Mouse (Mus musculus): ENCODE measurements around the gene Olfr665. TPM values are rescaled to one million over a fixed set of nuclear protein-coding genes. Genes with fewer than 3 reads are reported as not detected.
"Not testable (repeated sequence)": the region's sequence is repeated elsewhere in the genome, so short reads cannot be mapped to it uniquely, and the experiment has no call there.

Olfr665 gene
- total RNA-seq (2021): not detected
- long read RNA-seq, experiment 1: 0 reads
- long read RNA-seq, experiment 2: 0 reads

DNA sequence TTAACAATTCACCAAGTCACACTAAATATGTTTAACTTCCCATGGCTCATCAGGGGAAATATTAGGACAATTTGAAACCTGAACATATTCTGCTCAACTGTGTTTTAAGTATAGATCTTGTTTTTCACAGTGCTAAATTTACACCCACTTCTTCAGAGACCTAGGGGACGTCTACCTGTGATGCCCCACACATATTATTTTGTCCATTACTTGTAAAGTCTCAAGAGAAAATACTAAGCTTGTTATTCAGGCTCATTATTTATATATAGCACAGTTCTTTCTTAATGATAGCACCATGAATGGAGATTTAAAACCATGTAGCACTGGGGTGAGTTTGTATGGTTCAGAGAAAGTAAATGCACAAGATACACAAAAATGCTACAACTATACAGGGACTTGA is at the start of gene Olfr665:
Gene Olfr665 (plus strand): TSS at position 301 of the 400 bp plus-strand sequence.
- no peak for DNase-seq (ENCODE audit: low spot score in 2 of 2)

DNA sequence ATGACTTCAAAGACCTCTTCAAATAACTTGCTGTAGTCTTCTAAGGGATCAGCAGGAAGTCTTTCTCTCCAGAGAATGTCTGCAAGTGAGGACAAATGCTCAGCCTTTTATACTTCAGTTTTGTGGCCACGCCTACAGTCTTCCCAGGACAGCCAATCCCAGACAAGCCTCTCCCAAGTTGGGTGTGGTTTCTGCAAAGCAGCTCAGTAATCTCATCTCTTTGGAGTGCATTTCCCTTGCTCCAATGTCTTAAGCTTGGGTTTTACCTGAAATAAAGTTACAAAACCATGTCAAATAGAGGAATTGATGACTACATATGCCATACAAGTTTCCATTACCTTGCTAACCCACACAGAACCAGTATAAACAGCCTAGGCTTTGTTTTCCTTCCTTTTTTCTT is 35.3 kb upstream of the Olfr665 start, which contains the start of gene Usp17lb:
Gene Usp17lb (minus strand): TSS at position 101 of the 400 bp plus-strand sequence.
- DNase-seq (ENCODE audit: low spot score in 2 of 2): no peak

DNA sequence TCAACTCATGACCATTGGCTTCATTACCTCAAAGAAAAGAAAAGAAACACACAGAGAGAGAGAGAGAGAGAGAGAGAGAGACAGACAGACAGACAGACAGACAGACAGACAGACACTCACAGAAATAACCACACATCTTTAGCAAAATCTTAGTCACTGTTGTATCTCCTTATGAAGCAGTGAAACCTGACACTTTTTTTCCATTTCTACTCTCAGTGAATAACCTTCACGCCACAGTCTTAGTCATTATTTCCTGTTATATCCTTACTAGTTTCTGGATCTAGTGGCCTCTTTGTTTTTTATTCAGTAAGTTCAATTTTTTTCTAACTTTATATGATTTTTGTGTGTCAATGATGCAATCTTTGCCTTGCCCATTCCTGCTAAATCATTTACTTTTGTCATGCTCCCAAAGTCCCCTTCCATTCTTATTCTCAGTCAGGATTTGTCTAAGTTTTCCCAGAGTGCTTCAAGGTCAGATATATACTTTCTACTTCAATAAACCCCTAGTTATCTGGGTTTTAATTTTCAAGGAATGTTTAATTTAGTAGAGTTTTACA is 34.0 kb upstream of the Olfr665 start:
- DNase-seq (ENCODE audit: low spot score in 2 of 2): no peak

DNA sequence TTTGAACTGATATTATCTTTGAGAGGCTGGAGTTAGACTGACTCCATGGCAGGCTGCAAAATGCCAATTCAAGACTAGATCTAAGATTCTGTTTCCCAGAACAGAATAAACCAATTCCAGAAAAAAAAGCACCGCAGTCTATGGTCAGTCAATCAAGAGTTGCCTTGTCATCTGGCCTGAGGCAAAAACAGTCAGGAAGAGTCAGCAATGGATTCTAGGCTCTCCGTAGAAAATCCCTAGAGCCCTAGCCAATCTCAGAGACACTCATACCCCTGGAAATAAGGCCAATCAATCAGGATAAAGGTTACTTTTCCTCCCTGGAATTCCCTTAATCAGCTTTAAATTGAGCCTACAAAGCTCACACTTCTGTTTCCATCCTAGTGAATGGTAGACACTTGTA is 26.3 kb upstream of the Olfr665 start:
- not testable (repeated sequence) for DNase-seq (ENCODE audit: low spot score in 2 of 2)

DNA sequence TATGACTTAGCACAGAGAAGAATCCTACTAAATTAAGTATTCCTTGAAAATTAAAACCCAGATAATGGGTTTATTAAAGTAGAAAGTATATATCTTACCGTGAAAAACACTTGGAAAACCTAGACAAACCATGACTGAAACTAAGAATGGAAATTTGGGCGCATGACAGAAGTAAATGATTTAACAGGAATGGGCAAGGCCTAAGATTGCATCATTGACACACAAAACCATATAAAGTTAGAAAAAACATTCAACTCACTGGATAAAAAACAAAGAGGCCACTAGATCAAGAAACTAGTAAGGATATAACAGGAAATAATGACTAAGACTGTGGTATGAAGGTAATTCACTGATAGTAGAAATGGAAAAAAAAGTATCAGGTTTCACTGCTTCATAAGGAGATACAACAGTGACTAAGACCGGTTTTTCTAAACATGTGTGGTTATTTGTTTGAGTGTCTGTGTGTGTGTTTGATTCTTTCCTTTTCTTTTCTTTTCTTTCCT is 22.5 kb upstream of the Olfr665 start:
- no peak for DNase-seq (ENCODE audit: low spot score in 2 of 2)

DNA sequence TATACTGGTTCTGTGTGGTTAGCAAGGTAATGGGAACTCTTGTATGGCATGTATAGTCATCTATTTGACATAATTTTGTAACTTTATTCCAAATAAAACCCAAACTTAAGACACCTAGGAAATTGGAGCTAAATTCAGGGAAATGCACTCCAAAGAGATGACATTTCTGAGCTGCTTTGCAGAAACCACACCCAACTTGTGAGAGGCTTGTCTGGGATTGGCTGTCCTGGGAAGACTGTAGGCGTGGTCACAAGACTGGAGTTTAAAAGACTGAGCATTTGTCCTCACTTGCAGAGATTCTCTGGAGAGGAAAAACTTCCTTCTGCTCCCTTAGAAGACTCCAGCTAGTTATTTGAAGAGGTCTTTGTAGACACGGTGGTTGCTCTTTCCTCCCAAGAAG is 21.1 kb upstream of the Olfr665 start, which contains the start of gene Usp17la:
Gene Usp17la (plus strand): TSS at position 301 of the 400 bp plus-strand sequence.
- not testable (repeated sequence) for DNase-seq (ENCODE audit: low spot score in 2 of 2)

DNA sequence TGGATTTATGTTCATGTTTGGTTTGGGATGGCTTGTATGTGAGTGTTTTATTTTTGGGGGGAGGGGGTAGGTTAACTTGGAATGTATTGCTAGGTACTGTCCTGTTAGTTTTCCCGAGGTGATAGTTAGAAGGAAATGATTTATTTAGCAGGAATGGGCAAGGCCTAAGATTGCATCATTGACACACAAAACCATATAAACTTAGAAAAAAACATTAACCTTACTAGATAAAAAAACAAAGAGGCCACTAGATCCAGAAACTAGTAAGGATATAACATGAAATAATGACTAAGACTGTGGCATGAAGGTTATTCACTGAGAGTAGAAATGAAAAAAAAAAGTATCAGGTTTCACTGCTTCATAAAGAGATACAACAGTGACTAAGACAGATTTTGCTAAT is 20.1 kb upstream of the Olfr665 start:
- DNase-seq (ENCODE audit: low spot score in 2 of 2): no peak

DNA sequence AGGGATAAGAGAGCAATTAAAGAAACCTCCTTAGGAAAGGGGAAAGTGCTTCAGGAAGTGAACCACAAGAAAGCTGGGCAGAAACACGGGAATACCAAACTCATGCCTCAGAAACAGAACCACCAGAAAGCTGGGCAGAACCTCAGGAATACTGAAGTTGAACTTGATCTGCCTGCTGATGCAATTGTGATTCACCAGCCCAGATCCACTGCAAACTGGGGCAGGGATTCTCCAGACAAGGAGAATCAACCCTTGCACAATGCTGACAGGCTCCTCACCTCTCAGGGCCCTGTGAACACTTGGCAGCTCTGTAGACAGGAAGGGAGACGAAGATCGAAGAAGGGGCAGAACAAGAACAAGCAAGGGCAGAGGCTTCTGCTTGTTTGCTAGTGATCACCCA is 16.4 kb upstream of the Olfr665 start:
- DNase-seq (ENCODE audit: low spot score in 2 of 2): no peak

DNA sequence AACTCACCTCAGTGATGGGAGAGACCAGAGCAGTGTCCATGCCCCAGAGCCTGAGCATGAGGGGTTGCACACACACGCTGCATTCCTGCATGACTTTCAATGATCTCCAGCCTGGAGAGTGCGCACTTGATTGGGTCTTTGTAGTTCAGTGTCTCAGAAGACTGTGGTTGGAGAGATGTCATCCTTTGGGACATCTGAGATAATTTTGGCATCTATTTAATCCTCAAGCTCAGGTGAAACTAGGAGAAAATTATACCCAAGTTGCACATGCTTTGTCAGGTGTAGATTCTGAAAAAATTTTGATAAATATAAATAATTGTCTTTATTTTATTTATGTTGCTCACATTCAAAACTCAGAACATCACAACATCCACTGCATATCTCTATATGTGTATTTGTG is 18.0 kb downstream of the Olfr665 start, which contains the start of gene Olfr666:
Gene Olfr666 (minus strand): TSS at position 101 of the 400 bp plus-strand sequence.
- DNase-seq (ENCODE audit: low spot score in 2 of 2): no peak

DNA sequence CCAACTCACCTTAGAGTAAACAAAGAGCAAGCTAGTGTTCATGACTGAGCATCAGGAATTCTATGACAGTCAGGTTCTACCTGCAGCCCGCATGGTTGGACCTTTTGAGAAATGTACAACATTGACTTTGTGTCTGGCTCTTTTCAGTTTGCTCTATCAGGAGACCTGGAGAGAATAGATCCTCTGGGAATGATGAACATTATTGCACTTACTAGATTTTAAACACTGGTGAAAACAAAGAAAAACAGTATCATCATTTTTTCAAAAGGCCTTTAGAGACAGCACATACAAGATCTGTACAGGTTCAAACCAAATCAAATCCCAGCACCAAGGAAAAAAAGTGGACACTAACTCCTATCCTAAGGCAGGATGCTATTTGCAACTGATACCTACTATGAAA is 43.6 kb downstream of the Olfr665 start, which contains the start of gene Olfr667:
Gene Olfr667 (minus strand): TSS at position 101 of the 400 bp plus-strand sequence.
- no peak for DNase-seq (ENCODE audit: low spot score in 2 of 2)

DNA sequence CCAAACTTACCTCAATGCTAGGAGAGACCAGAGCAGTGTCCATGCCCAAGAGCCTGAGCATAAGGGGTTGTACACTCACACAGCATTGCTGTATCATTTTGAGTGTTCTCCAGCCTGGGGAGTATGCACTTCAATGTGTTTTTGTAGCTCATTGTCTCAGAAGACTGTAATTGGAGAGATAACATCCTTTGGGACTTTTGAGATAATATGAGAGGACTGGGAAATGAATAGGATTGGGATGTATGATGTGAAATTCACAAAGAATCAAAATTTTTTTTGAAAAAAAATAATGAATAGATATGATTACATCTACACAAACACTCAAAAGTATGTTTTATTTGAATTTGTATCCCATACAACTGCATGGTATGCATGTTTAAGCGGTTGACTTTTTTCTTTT is 50.1 kb downstream of the Olfr665 start, which contains the start of gene Olfr668:
Gene Olfr668 (minus strand): TSS at position 101 of the 400 bp plus-strand sequence.
- no peak for DNase-seq (ENCODE audit: low spot score in 2 of 2)

Other genes starting within 250 kb of the Olfr665 start
- gene Olfr658, start 230.7 kb upstream of the Olfr665 start, total RNA-seq (2021): not detected
- gene Olfr659, start 211.3 kb upstream of the Olfr665 start, total RNA-seq (2021): not detected
- not detected for gene Olfr661, start 191.5 kb upstream of the Olfr665 start, total RNA-seq (2021)
- gene Usp17le, start 100.6 kb upstream of the Olfr665 start, total RNA-seq (2021): not detected
- gene Usp17lb, start 35.4 kb upstream of the Olfr665 start, total RNA-seq (2021): not detected
- not detected for gene Usp17la, start 21.0 kb upstream of the Olfr665 start, total RNA-seq (2021)
- gene Olfr666, start 17.9 kb downstream of the Olfr665 start, total RNA-seq (2021): not detected
- gene Olfr667, start 43.5 kb downstream of the Olfr665 start, total RNA-seq (2021): not detected
- not detected for gene Olfr668, start 50.0 kb downstream of the Olfr665 start, total RNA-seq (2021)
- gene Olfr669, start 56.2 kb downstream of the Olfr665 start, total RNA-seq (2021): not detected
- gene Olfr670, start 84.6 kb downstream of the Olfr665 start, total RNA-seq (2021): not detected
- gene Olfr671, start 101.1 kb downstream of the Olfr665 start, total RNA-seq (2021): not detected
- gene Olfr672, start 124.0 kb downstream of the Olfr665 start, total RNA-seq (2021): not detected
- not detected for gene Olfr675, start 150.4 kb downstream of the Olfr665 start, total RNA-seq (2021)
- not detected for gene Olfr676, start 154.7 kb downstream of the Olfr665 start, total RNA-seq (2021)
- not detected for gene Olfr677, start 173.3 kb downstream of the Olfr665 start, total RNA-seq (2021)
- gene Olfr678, start 186.4 kb downstream of the Olfr665 start, total RNA-seq (2021): not detected
- gene Olfr679, start 203.2 kb downstream of the Olfr665 start, total RNA-seq (2021): not detected
- not detected for gene Olfr680-ps1, start 214.8 kb downstream of the Olfr665 start, total RNA-seq (2021)
- gene Olfr681, start 238.8 kb downstream of the Olfr665 start, total RNA-seq (2021): not detected

Measured in layer of hippocampus, postnatal 14 days (tissue).